Mouse (Mus musculus): ENCODE measurements around the gene Gm4792.

Gene Gm4792

GRCm38 (mm10) chr10:94299301-94299700, 798 bp upstream of the Gm4792 start:
- DNase-seq: no peak

- DNase-seq: no peak
These were observed 2.4 kb downstream of the Gm4792 start for GRCm38 (mm10) chr10:94295923-94296605.

- DNase-seq: no peak
These were observed 3.4 kb downstream of the Gm4792 start for GRCm38 (mm10) chr10:94294933-94295750.

- DNase-seq: no peak
These were observed 4.1 kb downstream of the Gm4792 start for GRCm38 (mm10) chr10:94294437-94294836.

GRCm38 (mm10) chr10:94282797-94283196, 15.7 kb downstream of the Gm4792 start:
- DNase-seq: no peak

GRCm38 (mm10) chr10:94282179-94282578, 16.3 kb downstream of the Gm4792 start:
- DNase-seq: no peak

- no peak for DNase-seq
These were observed 22.0 kb downstream of the Gm4792 start for GRCm38 (mm10) chr10:94276511-94276910.

- DNase-seq: no peak
These were observed 23.2 kb downstream of the Gm4792 start for GRCm38 (mm10) chr10:94275321-94275720.

- no peak for DNase-seq
These were observed 32.6 kb downstream of the Gm4792 start for GRCm38 (mm10) chr10:94265656-94266542.

GRCm38 (mm10) chr10:94263211-94263610, 35.3 kb downstream of the Gm4792 start:
- no peak for DNase-seq

GRCm38 (mm10) chr10:94262646-94263045, 35.9 kb downstream of the Gm4792 start:
- DNase-seq: no peak

- no peak for DNase-seq
These were observed 38.0 kb downstream of the Gm4792 start for GRCm38 (mm10) chr10:94260544-94260943.

GRCm38 (mm10) chr10:94256518-94256917, 42.0 kb downstream of the Gm4792 start:
- no peak for DNase-seq

- no peak for DNase-seq
These were observed 42.8 kb downstream of the Gm4792 start for GRCm38 (mm10) chr10:94255744-94256143.

GRCm38 (mm10) chr10:94254766-94255165, 43.7 kb downstream of the Gm4792 start:
- no peak for DNase-seq

- DNase-seq: no peak
These were observed 45.2 kb downstream of the Gm4792 start for GRCm38 (mm10) chr10:94253260-94253807.

- DNase-seq: no peak
These were observed 48.7 kb downstream of the Gm4792 start for GRCm38 (mm10) chr10:94249575-94250456.

GRCm38 (mm10) chr10:94247748-94248349, 50.7 kb downstream of the Gm4792 start:
- DNase-seq: peak in 1 of 2 experiments; percentile 19
